Mouse (Mus musculus): ENCODE data around the gene Vezf1.

The Vezf1 gene

GRCm38 (mm10) chr11:88099599-88100023 is 31.5 kb downstream of the Vezf1 start:
- DNase-seq: peak; percentile 34 to 39

DNA sequence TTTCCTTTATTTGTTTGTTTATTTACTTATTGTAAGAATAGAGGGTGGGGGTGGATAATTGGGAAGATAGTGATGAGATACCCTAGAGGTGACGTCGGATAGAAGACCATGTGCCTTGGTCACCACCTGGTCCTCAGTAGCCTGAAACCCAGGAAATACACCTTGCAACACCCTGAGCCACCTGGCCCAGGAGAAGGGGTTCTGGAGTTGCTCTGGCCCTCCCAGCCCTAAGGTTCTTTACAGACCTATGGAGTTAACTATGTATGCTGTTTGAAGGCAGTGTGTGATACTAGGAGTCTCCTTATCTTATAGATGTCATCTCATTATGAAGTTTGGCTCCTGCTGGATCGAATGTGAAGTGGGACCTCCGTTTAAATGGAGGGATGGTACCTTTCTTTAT is 32.1 kb downstream of the Vezf1 start:
- no peak for DNase-seq

GRCm38 (mm10) chr11:88103214-88103941 is 35.3 kb downstream of the Vezf1 start:
- no peak for DNase-seq

DNA sequence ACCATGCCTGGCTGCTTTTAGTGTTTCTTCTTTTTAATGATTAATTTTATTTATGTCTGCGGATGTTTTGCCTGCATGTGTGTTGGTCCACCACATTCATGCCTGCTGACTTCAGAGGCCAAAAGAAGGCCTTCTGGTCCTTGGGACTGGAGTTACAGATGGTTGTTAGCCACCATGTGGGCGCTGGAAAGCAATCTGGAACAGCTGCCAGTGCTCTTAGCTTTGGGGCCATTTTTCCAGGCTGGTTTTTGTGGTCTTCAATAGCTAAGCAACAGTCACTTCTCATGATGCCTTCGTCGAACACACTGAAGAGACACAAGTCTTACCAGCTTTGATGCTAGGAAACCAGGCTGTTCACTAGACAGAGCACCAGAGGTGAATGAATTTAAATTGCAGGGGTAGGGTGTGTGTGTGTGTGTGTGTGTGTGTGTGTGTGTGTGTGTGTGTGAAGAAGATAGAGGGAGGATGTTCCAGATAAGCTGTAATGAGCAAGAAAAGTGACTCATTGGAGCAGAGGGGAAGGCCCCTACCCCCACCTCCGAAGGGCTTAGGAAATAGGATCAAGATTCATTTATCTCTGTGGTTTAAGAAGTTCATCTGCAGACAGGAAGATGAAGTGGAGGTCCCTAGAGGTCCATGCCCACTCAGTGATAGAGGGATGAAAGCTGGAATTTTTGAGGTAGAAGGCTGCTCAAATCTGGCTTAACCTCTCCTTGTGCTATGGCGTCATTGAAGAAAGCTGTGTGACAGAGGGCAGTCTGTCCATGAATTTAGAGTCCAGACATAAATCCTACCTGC is 37.6 kb downstream of the Vezf1 start:
- no peak for DNase-seq

DNA sequence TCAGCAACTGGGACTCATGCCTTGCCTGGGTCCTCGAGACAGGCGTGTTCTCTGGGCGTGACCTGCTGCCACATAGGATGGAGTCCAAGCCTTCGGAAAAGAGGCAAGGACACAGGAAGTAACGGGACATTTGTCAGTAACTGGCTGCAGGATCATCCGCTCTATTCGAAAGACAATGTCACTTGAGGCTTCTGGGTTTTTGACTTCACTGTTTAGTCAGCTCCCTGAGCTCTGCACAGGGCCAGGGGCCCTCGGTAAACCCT is 38.1 kb downstream of the Vezf1 start:
- no peak for DNase-seq

DNA sequence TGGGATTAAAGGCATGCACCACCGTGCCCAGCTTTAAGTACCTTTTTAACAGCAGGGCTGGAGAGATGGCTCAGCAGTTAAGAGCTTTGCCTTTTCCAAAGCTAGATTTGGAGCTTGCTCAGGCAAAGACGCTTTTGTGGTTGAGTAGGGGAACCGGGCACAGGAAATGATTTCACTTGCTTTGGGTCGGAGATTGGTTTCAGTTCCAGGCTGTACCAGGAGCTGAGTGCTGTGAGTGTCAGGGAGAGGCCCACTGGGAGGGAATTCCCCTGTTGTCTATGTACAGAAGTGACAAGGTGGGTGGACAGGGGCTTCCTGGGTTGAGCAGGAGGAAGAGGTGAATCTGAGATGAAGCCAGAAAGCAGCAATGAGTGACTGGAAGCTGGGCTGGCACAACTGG is 39.3 kb downstream of the Vezf1 start:
- DNase-seq: no peak

DNA sequence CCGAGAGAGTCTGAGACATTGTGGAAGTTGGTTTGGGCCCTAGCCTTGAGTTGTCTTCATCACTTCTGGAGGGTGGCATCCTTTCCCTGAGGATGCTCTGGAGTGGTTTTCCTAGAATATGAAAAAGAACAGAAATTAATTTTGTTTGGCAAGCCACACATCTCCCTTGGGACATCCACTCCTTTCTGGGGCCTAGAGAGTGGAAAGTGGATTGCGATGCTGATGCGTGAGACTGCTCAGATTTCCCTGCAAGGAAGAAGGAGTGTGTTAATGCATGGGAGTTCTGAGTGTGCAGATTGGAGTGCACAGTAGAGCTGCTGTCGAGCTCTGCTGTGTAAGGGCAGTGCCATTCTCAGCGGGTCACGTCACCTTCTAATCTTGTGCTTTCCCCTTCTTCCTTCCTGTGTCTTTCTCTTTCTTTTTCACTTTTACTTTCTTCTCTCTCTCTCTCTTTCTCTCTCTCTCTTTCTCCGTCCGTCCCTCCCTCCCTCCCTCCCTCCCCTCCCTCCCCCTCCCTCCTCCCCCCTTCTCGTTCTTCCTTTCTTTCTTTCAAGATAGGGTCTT is 42.0 kb downstream of the Vezf1 start:
- DNase-seq: no peak

GRCm38 (mm10) chr11:88112078-88112477 is 44.0 kb downstream of the Vezf1 start:
- no peak for DNase-seq

GRCm38 (mm10) chr11:88112677-88113333 is 44.7 kb downstream of the Vezf1 start:
- no peak for DNase-seq

DNA sequence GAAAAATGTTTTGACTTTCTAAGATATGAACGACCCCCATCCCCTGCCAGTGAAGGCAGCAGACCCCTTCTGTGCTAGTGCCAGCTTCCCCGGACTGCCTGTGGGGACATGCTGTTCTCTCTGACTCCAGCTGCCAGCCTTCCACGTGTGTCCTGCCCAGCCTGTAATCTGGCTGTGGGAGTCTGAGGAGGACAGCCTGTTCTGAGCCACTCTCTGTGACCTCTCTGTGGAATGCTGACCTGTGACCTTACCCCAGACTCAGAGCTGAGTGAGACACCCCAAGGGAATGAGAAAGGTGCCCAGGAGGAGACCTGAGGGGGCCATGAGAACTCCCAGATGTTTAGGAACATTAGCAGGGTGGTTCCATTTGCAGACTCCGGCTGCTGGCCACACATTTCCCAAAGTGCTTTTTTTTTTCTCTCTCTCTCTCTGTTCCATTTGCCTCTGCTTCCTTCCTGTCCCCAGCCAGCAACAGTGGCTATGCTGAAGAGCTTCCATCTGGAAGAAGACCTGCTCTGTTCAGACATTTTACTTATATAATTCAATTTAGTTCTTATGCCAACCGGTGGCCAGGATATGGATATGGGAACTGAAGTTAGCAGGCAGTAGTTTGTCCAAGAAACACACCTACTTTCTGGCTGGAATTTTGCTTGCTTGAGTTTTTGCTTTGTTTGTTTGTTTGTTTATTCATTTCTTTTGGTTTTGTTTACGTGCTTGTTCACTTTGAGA is 45.6 kb downstream of the Vezf1 start:
- DNase-seq: no peak

DNA sequence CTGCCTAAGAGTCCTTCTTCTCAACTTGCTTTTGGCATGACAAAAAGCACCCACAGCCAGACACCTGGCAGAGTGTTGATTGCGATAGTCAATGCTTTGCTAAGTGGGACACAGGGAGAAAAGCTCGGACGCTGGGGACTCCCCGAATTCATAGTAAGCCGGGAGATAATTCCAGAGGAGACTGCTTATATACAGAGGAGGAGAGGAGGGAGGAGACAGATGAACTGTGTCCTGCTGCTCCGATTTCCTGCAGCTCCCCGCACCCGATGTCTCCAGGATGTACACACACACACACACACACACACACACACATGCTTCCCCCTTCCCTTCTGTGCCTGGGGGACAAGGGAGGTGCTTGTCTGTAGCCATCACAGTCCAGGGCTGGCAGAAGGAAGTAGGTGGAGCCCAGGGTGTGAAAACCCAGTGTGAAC is 46.8 kb downstream of the Vezf1 start:
- DNase-seq: peak in 1 of 2 experiments; percentile 31

DNA sequence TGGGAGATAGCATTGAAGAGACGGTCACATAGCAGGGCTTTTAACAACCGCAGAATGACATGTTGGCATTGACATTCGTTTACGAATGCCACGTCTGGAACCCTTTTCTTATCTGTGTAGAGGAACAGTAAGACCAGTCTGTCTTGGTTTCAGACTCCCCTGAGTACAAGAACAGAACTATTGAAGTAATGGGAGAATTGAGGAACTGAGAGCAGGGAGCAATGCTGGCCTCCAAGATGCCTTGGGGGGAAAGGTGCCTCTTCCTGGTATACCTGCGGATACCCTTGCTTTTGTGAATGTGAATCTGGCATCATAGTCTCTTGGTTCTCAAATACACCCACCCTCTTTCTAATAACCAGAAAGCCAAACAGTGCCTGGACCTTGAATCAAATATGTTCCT is 48.5 kb downstream of the Vezf1 start:
- no peak for DNase-seq

DNA sequence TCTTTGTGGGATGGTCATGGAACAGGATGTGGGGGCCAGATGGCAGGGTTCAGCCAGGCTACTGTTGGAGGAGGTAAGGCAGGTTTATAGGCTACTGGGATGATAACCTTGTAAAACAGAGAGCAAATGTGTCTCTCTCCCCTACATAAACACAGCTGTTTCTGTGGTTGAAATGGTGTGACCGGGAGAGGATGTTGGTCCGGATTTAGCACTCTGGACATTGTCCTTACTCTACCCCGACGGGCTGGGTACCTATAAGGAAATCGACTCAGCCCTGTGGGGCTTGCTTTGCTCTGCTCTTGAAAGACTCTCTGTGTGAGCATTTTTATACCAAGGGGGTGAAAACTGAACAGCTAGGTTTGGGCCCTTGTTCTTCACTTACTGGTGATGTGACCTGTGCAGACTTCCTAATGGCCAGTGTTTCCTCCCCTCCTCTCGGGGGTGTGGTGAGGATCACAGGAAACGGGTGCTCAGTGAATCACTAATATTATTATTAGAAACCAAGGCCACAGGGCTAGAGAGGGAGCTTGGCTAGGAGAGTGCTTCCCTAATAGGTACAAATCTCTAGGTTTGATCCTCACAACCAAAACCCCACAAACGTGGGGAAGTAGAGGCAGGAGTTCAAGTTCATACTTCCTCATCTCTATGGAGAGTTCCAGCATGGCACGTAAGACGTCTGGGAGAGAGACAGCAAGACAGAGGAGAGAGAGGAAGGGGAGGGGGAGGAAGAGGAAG is 49.4 kb downstream of the Vezf1 start:
- DNase-seq: no peak

- no peak for DNase-seq
Measured at GRCm38 (mm10) chr11:88118091-88118440, 50.0 kb downstream of the Vezf1 start.

DNA sequence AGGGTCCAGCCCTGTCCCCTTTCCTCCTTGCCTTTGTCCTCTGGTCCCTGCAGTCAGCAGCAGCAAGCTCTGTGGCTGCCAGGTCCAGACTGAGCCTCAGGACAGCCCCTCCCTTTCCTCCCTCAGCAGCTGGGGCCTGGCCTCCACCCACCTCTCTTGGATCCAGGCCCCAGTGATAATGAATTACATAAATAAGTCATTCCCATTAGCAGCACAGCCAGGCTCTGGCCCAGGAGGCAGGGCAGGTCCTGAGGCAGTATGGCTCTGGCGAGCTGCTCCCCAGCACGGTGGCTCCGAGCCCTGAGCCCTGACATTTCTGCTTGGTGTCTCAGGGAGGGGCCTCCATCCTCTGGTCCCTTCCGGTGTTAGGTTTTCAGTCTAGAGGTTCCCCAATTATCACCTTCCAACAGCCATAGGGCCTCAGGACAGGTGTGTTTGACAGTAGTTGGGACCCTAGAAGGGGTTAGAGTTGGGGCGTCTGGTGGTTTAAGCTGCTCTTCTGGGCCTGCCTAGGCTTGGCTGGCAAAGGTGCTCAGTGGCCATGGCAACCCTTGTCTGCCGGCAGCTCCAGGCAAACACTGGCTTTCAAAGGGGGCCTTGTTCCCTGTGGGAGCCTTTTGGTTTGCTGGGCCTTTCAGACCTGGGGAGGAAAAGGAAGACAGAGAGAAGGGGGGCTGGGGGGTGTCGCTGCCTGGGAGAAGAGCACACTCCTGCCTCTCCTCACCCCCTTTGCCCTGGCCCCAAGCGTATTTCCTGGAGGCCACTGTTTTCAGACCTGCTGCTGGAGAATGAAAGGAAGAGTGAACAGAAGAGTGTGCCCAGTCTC is 51.0 kb downstream of the Vezf1 start:
- DNase-seq: no peak

GRCm38 (mm10) chr11:88122545-88122944 is 54.5 kb downstream of the Vezf1 start:
- DNase-seq: no peak

- DNase-seq: no peak
Measured at GRCm38 (mm10) chr11:88123021-88123420, 54.9 kb downstream of the Vezf1 start.

- DNase-seq: no peak
Measured at GRCm38 (mm10) chr11:88123731-88124130, 55.7 kb downstream of the Vezf1 start.

DNA sequence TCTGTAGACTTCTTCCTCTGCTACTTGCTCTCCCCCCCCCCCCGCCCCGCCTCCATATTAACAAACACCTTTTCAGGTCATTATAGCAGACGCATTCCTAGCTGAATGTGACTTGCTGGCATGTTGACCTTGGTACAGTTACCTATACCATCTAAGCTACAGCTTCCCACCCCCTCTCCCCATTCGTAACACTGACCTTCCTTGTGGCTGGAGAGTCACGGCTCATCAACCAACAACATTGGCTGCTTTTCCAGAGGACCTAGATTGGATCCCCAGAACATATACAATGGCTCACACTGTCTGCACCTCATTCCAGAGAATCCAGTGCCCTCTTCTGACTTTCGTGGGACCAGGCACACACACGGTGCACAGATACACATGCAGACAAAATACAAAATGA is 57.4 kb downstream of the Vezf1 start:
- no peak for DNase-seq

DNA sequence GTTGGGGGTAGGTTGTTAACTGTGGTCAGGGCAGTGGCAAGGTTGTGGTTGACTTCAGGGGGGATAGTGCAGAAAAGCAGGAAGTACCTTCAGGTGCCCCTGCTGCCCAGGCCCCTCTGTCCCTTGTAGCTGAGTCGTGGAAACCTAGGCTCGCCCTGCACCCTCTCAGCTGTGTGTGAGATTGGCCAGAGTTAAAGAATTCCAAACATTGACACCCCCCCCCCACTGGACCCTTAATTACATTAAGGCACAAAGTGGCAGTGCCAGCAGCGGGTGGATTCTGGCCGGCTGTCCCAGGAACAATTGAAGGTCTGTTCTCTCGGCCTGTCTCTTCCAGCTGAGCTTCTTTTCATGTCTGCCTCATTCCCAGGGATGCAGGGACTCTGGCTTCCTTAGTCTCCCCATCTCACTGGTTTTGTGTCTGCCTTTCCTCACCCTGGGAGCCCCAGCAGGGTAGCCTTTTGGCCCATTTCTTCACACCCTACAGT is 58.3 kb downstream of the Vezf1 start:
- DNase-seq: no peak

GRCm38 (mm10) chr11:88128461-88128860 is 60.4 kb downstream of the Vezf1 start:
- DNase-seq: no peak
